Mouse (Mus musculus): ENCODE measurements around the gene Ap5b1. TPM values are rescaled to one million over a fixed set of nuclear protein-coding genes. Genes with fewer than 3 reads are reported as not detected.

Gene Ap5b1
- polyA plus RNA-seq, 1 experiment, result 3.2 TPM

- 0 out of 2 replicates have a peak, but pooled peaks cover 3% of the 10 kb centered on the region for H3K4me1 ChIP-seq (ENCODE audit: control insufficient read depth, insufficient read depth, low read length)
- H3K27ac ChIP-seq (ENCODE audit: insufficient read depth, low read length), result no peak overlapping the region
- no peak overlapping the region for H3K4me3 ChIP-seq (ENCODE audit: insufficient read depth, low read length)
- TF ChIP-seq CTCF (IDR thresholded peaks at IDR 0.05; ENCODE audit: borderline replicate concordance, insufficient read depth, low read length) (no peak), POLR2A (IDR thresholded peaks at IDR 0.05; ENCODE audit: low read depth, low read length) (no peak)
These were observed 5.9 kb upstream of the Ap5b1 start for GRCm38 (mm10) chr19:5561886-5562285.

- no peak for TF ChIP-seq POLR2A (IDR thresholded peaks at IDR 0.05; ENCODE audit: low read depth, low read length)
- no peak for TF ChIP-seq CTCF (IDR thresholded peaks at IDR 0.05; ENCODE audit: borderline replicate concordance, insufficient read depth, low read length)
- Histone ChIP-seq H3K4me1 (ENCODE audit: control insufficient read depth, insufficient read depth, low read length) (0 out of 2 replicates have a peak, but pooled peaks cover 3% of the 10 kb centered on the region), H3K27ac (ENCODE audit: insufficient read depth, low read length) (no peak overlapping the region), H3K4me3 (ENCODE audit: insufficient read depth, low read length) (no peak overlapping the region)
These were observed 5.0 kb upstream of the Ap5b1 start for GRCm38 (mm10) chr19:5562776-5563175.

- TF ChIP-seq POLR2A (IDR thresholded peaks at IDR 0.05; ENCODE audit: low read depth, low read length) (no peak), CTCF (IDR thresholded peaks at IDR 0.05; ENCODE audit: borderline replicate concordance, insufficient read depth, low read length) (no peak)
- Histone ChIP-seq H3K4me1 (ENCODE audit: control insufficient read depth, insufficient read depth, low read length) (no peaks in the 10 kb centered on the region), H3K4me3 (ENCODE audit: insufficient read depth, low read length) (no peak overlapping the region), H3K27ac (ENCODE audit: insufficient read depth, low read length) (no peak overlapping the region)
These were observed 1.5 kb upstream of the Ap5b1 start for GRCm38 (mm10) chr19:5566316-5566715.

GRCm38 (mm10) chr19:5567180-5567533, 668 bp upstream of the Ap5b1 start:
- Histone ChIP-seq H3K27ac (ENCODE audit: insufficient read depth, low read length) (peak overlapping the region; percentile 88), H3K4me3 (ENCODE audit: insufficient read depth, low read length) (peak overlapping the region; percentile 67)
- TF ChIP-seq POLR2A (IDR thresholded peaks at IDR 0.05; ENCODE audit: low read depth, low read length) (no peak), CTCF (IDR thresholded peaks at IDR 0.05; ENCODE audit: borderline replicate concordance, insufficient read depth, low read length) (no peak)

GRCm38 (mm10) chr19:5568470-5569140, 780 bp downstream of the Ap5b1 start:
- peak overlapping the region; percentile 67 for H3K4me3 ChIP-seq (ENCODE audit: insufficient read depth, low read length)
- peak; percentile 69 for TF ChIP-seq CTCF (IDR thresholded peaks at IDR 0.05; ENCODE audit: borderline replicate concordance, insufficient read depth, low read length)
- no peak for TF ChIP-seq POLR2A (IDR thresholded peaks at IDR 0.05; ENCODE audit: low read depth, low read length)
- no peaks in the 10 kb centered on the region for H3K4me1 ChIP-seq (ENCODE audit: control insufficient read depth, insufficient read depth, low read length)
- H3K27ac ChIP-seq (ENCODE audit: insufficient read depth, low read length), result peak overlapping the region; percentile 93

More at GRCm38 (mm10) chr19:5567180-5567533, 668 bp upstream of the Ap5b1 start:
- H3K4me1 ChIP-seq (ENCODE audit: control insufficient read depth, insufficient read depth, low read length), result no peaks in the 10 kb centered on the region

- no peak for TF ChIP-seq CTCF (IDR thresholded peaks at IDR 0.05; ENCODE audit: borderline replicate concordance, insufficient read depth, low read length)
- TF ChIP-seq POLR2A (IDR thresholded peaks at IDR 0.05; ENCODE audit: low read depth, low read length), result no peak
- Histone ChIP-seq H3K27ac (ENCODE audit: insufficient read depth, low read length) (no peak overlapping the region), H3K4me1 (ENCODE audit: control insufficient read depth, insufficient read depth, low read length) (no peaks in the 10 kb centered on the region), H3K4me3 (ENCODE audit: insufficient read depth, low read length) (no peak overlapping the region)
These were observed 1.7 kb downstream of the Ap5b1 start for GRCm38 (mm10) chr19:5569521-5569920.

GRCm38 (mm10) chr19:5570353-5571246, 2.8 kb downstream of the Ap5b1 start:
- Histone ChIP-seq H3K4me3 (ENCODE audit: insufficient read depth, low read length) (no peak overlapping the region), H3K27ac (ENCODE audit: insufficient read depth, low read length) (no peak overlapping the region), H3K4me1 (ENCODE audit: control insufficient read depth, insufficient read depth, low read length) (no peaks in the 10 kb centered on the region)
- TF ChIP-seq POLR2A (IDR thresholded peaks at IDR 0.05; ENCODE audit: low read depth, low read length) (no peak), CTCF (IDR thresholded peaks at IDR 0.05; ENCODE audit: borderline replicate concordance, insufficient read depth, low read length) (no peak)

- TF ChIP-seq POLR2A (IDR thresholded peaks at IDR 0.05; ENCODE audit: low read depth, low read length) (no peak), CTCF (IDR thresholded peaks at IDR 0.05; ENCODE audit: borderline replicate concordance, insufficient read depth, low read length) (no peak)
- Histone ChIP-seq H3K4me1 (ENCODE audit: control insufficient read depth, insufficient read depth, low read length) (no peaks in the 10 kb centered on the region), H3K4me3 (ENCODE audit: insufficient read depth, low read length) (no peak overlapping the region), H3K27ac (ENCODE audit: insufficient read depth, low read length) (no peak overlapping the region)
These were observed 4.0 kb downstream of the Ap5b1 start for GRCm38 (mm10) chr19:5571831-5572230.

- Histone ChIP-seq H3K4me1 (ENCODE audit: control insufficient read depth, insufficient read depth, low read length) (no peaks in the 10 kb centered on the region), H3K27ac (ENCODE audit: insufficient read depth, low read length) (0 out of 2 replicates have a peak overlapping the region, but pooled peaks have one; percentile 8), H3K4me3 (ENCODE audit: insufficient read depth, low read length) (no peak overlapping the region)
- TF ChIP-seq POLR2A (IDR thresholded peaks at IDR 0.05; ENCODE audit: low read depth, low read length) (no peak), CTCF (IDR thresholded peaks at IDR 0.05; ENCODE audit: borderline replicate concordance, insufficient read depth, low read length) (no peak)
These were observed 4.7 kb downstream of the Ap5b1 start for GRCm38 (mm10) chr19:5572331-5573125.
